Mouse (Mus musculus) MEL (cell line): ENCODE measurements around the gene Ryr3.

ENCODE experiments used
- CHD2 ChIP-seq: IDR thresholded peaks from 2 replicates; pipeline ENCODE4 v1.6.1; 2011; ENCODE audit warnings: low read length, improper control_type of control experiment
- CTCF ChIP-seq, 3 experiments: IDR thresholded peaks in 2 of 3; conservative IDR thresholded peaks in 1 of 3; 2 replicates each; pipeline ENCODE4 v1.5.1; 2011 to 2012; ENCODE audit warnings: low read length in 3 of 3, low read depth in 2 of 3, mild to moderate bottlenecking in 2 of 3, improper control_type of control experiment in 1 of 3, inconsistent platforms in 1 of 3, mixed read lengths in 1 of 3, moderate library complexity in 1 of 3; ENCODE audit not compliant: control insufficient read depth in 1 of 3, insufficient read depth in 1 of 3, poor library complexity in 1 of 3, severe bottlenecking in 1 of 3
- E2F4 ChIP-seq: IDR thresholded peaks from 2 replicates; pipeline ENCODE4 v1.6.1; 2011; ENCODE audit warnings: low read depth, low read length, improper control_type of control experiment, borderline replicate concordance
- GABPA ChIP-seq: IDR thresholded peaks from 2 replicates; pipeline ENCODE4 v1.6.1; 2012; ENCODE audit warnings: low read depth, mild to moderate bottlenecking, inconsistent platforms, low read length, improper control_type of control experiment, moderate library complexity
- GATA1 ChIP-seq: IDR thresholded peaks from 2 replicates; pipeline ENCODE4 v1.6.1; 2011; ENCODE audit warnings: low read depth, low read length, improper control_type of control experiment
- JUND ChIP-seq: IDR thresholded peaks from 2 replicates; pipeline ENCODE4 v1.6.1; 2011; ENCODE audit warnings: low read depth, mild to moderate bottlenecking, improper control_type of control experiment, low read length
- MYC ChIP-seq: IDR thresholded peaks from 2 replicates; pipeline ENCODE4 v1.6.1; 2011; ENCODE audit warnings: low read depth, mild to moderate bottlenecking, low read length, improper control_type of control experiment, moderate library complexity
- POLR2A ChIP-seq, 2 experiments: IDR thresholded peaks; 2 replicates each; pipeline ENCODE4 v1.6.1; 2011 to 2012; ENCODE audit warnings: low read length in 2 of 2, mild to moderate bottlenecking in 2 of 2, control low read depth in 1 of 2, improper control_type of control experiment in 1 of 2, low read depth in 1 of 2, moderate library complexity in 1 of 2; ENCODE audit not compliant: control insufficient read depth in 1 of 2, insufficient read depth in 1 of 2, poor library complexity in 1 of 2
- POLR2AphosphoS5 ChIP-seq: IDR thresholded peaks from 2 replicates; pipeline ENCODE4 v1.6.1; 2012; ENCODE audit warnings: low read depth, borderline replicate concordance, mild to moderate bottlenecking, inconsistent platforms, low read length, moderate library complexity, mixed read lengths
- ZC3H11A ChIP-seq: IDR thresholded peaks from 2 replicates; pipeline ENCODE4 v1.6.1; 2012; ENCODE audit warnings: low read depth, mild to moderate bottlenecking, inconsistent platforms, low read length, improper control_type of control experiment

DNA sequence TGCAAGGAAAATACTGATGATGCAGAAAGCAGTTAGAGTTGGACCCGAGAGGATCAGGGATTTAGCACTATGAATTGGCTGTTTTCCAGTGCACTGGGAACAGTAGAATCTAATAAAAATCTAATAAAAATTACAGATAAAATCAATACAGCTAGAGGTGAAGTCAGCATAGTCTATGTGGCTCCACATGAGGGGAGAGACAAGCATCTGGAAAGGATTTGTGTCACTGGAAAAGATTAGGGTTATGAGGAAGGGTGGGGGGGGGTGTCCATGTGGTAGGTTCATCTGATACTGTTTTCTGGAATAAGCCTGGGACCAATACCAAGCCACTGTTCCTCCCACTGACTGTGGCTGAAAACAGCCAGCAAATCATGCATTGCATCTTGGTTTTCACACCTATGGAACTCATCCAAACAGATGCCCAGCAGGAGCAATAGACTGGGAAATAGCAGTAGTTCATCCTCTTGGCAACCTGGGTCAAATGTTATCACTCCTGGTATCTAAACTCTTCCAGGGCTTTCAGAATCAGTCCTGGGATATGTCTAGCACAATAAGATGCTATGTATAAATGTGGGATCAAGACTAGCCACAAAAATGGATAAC, 233.9 kb downstream of the Ryr3 start:
- TF ChIP-seq CTCF (IDR thresholded peaks at IDR 0.05 in 2 of 3, conservative IDR thresholded peaks at IDR 0.05 in 1 of 3; ENCODE audit: control insufficient read depth in 1 of 3, insufficient read depth in 1 of 3, low read depth in 2 of 3, low read length in 3 of 3, poor library complexity in 1 of 3, severe bottlenecking in 1 of 3) (no peak), E2F4 (no peak), GATA1 (no peak), GABPA (no peak), POLR2A (IDR thresholded peaks at IDR 0.05; ENCODE audit: control insufficient read depth in 1 of 2, insufficient read depth in 1 of 2, low read depth in 1 of 2, low read length in 2 of 2, poor library complexity in 1 of 2) (no peak), JUND (no peak), POLR2AphosphoS5 (no peak), MYC (no peak), CHD2 (no peak), ZC3H11A (no peak)
